Mouse (Mus musculus) heart, postnatal 25 days (tissue): Measurements from ENCODE around the gene Hoxd9. TPM values are rescaled to one million over a fixed set of nuclear protein-coding genes. Genes with fewer than 3 reads are reported as not detected.

Experiments
- DNase-seq: peaks from one replicate; pipeline ENCODE4 v3.0.0; 2022; ENCODE audit warnings: low spot score
- intact Hi-C: fragments of 180-260 bp; cut with DNase I; formaldehyde crosslinking; loops from one replicate; pipeline ENCODE4 v1.15.1; 2025
- total RNA-seq, 2 experiments: library from RNA; stranded (reverse); gene quantifications; 2 replicates each; pipeline ENCODE4 v1.2.3; 2021

Gene Hoxd9
- total RNA-seq, 2 experiments from 2014 or later = 0.39 to 0.52 TPM

DNA sequence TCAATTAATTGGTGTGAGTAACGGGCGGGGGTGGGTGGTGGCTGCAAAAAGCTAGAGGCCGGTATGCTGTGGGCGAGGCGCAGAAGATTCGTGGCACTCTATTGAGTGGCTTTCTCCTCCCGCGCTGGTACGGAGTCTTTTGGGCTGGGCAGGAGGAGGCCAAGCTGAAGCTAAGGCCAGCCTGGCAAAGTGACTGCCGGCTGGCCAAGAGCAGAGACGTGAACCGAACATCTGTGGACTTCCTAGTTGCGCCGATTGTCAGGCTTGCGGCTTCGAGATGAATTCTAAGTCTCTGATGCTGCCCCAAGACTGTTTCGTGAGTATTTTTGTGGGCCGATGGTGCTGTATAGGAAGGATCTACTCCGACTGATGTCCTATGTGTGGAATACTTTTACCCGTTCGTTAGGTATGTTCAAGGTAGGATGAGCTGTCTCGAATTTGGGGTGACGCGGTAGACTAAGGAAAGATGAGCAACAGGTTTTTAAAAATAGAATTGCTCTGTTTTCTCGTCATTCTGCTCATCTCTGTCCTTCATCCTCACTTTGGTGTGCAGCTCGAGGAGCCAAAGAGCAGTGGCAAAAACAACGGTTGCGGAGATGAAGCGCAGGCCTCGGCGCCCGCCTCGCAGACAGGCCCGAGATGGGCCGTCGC lies 30.2 kb upstream of the Hoxd9 start:
- intact Hi-C loops = loop anchor here (10.0 kb wide), 2 partner anchors 893 to 1393 kb away; partner anchors contain the start of genes Chn1 and Sp9
- no peak for DNase-seq

DNA sequence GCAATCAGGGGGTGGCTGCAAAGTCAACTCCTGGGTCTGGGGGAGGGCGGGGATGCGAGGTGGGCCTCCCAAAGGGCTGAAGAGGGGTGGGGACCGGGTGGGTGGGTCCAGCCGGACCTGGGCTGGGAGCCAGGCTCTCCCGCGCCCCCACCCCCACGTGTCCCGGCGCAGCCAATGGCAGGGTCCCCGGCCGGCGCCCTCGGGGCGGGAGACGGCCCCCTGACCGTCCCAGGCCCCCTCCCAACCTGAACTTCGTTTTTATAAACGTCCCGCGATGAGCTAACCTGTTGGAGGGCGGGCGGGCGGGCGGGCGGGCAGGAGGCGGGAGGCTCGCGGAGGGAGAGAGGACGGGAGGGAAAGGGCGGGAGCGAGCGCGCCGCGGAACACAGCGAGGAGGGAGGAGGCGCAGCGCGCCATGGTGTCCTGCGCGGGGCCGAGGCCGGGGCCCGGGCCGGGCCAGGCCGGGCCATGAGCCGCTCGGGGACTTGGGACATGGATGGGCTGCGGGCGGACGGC lies 29.6 kb upstream of the Hoxd9 start, which contains the start of gene Hoxd13:
Gene Hoxd13, plus strand, starts transcription at position 469 of the 516 bp plus-strand sequence.
- no peak for DNase-seq
- intact Hi-C loops = loop anchor here (10.0 kb wide), 2 partner anchors 893 to 1393 kb away; partner anchors contain the start of genes Chn1 and Sp9

DNA sequence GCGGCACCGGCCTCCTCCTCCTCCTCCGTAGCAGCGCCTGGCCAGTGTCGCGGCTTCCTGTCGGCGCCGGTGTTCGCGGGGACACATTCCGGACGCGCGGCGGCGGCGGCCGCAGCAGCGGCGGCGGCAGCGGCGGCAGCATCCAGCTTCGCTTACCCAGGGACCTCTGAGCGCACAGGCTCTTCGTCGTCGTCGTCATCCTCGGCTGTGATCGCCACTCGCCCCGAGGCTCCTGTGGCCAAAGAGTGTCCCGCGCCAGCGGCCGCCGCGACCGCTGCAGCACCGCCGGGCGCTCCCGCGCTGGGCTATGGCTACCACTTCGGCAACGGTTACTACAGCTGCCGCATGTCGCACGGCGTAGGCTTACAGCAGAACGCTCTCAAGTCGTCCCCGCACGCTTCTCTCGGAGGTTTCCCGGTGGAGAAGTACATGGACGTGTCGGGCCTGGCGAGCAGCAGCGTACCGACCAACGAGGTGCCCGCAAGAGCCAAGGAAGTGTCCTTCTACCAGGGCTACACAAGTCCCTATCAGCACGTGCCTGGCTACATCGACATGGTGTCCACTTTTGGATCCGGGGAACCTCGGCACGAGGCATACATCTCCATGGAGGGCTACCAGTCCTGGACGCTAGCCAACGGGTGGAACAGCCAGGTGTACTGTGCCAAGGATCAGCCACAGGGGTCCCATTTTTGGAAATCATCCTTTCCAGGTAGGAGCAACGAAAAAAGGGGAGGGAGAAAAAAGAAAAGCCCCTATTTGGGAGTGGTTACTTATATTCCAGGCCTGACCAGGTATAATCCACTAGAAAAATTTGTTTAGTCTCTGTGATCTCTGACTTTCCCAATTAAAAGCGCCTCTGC lies 28.9 kb upstream of the Hoxd9 start:
- no peak for DNase-seq
- intact Hi-C loops = loop anchor here (10.0 kb wide), 2 partner anchors 894 to 1394 kb away; partner anchors contain the start of genes Chn1 and Sp9

DNA sequence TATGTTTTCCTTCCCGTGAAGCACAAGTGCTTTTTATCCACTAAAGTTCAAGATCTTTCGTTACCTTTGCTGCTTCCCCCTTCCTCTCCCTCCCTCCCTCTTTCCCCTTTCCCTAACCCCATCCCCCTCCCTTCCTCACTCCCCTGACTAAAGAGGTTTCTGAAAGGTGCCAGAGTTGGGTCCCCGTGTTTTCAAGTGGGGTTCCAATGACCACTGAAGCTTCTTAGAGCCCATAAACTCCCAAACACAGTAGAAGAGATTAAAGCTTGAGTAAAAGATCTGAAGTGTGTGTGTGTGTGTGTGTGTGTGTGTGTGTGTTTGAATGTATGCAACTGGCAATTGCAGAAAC lies 28.3 kb upstream of the Hoxd9 start:
- intact Hi-C loops = loop anchor here (10.0 kb wide), 2 partner anchors 894 to 1394 kb away; partner anchors contain the start of genes Chn1 and Sp9
- DNase-seq = no peak

DNA sequence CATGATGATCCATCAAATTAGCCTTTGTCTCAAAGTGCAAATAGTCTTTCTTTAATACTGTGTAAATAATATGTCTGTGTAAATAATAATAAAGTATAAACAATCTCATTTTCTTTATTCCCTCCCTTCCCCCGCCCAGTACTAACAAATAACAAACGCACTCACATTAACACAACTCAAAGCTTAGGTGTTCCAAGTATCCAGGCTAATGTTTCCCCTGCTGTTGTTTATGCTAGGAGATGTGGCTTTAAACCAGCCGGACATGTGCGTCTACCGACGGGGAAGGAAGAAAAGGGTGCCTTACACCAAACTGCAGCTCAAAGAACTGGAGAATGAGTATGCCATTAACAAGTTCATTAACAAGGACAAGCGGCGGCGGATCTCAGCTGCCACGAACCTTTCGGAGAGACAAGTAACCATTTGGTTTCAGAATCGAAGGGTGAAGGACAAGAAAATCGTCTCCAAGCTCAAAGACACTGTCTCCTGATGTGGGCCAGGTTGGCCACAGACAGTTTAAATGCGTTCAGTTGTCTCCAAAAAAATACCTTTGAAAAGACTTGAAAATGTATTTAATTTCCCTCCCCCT lies 27.8 kb upstream of the Hoxd9 start:
- DNase-seq = no peak
- intact Hi-C loops = loop anchor here (5.0 to 10.0 kb wide), 3 partner anchors 895 to 1395 kb away; partner anchors contain the start of genes Chn1, Chrna1 and Sp9

DNA sequence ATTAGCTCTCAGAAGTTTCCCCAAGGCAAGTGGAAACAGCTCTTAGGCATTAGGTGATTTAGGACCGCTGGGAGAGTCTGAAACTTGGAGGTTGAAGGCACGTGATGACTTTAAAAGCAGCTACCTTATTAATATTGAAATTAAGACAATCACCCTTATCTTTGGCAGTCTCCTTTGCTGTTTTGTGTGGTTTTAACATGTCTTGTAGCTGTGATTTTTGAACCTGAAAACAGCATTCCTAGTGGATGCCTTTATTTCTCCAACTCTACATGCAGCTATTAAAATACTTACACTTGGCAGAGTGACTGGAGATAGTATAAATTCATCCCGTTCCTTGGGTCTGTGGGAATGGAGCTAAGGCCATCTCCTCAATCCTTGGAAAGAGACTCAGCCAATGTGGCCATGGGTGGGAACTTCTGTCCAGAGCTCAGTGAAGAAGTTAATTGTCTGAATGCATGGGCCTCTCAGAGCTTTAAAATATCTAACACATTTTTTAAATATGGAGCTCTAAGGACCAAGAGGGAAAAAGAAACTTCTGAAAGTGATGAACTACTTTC lies 26.8 kb upstream of the Hoxd9 start:
- no peak for DNase-seq
- intact Hi-C loops = loop anchor here (5.0 kb wide), 1 partner anchor 1088 kb away; the partner anchor contains the start of gene Chrna1

DNA sequence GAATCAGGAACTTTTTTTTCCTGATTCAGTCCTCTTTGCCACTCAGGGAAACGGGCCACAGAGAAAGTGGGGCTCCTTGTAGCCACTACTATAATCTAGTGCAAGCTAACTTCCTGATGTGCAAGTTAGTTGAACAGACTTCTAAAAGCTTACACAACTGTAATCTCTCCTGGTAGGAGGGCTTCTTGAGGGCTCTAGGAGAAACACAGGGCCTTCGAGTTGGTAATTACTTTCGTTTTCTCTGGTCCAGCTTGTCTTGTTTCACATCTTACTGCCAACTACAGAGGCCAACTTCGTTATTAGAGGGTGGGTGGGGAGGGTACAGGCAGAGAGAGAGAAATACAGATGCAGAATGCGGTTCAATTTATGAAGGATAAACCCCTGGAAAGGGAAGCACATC lies 25.7 kb upstream of the Hoxd9 start:
- intact Hi-C loops = loop anchor here (2.0 to 5.0 kb wide), 2 partner anchors 705 to 1090 kb away; partner anchors contain the start of gene Chrna1
- no peak for DNase-seq

DNA sequence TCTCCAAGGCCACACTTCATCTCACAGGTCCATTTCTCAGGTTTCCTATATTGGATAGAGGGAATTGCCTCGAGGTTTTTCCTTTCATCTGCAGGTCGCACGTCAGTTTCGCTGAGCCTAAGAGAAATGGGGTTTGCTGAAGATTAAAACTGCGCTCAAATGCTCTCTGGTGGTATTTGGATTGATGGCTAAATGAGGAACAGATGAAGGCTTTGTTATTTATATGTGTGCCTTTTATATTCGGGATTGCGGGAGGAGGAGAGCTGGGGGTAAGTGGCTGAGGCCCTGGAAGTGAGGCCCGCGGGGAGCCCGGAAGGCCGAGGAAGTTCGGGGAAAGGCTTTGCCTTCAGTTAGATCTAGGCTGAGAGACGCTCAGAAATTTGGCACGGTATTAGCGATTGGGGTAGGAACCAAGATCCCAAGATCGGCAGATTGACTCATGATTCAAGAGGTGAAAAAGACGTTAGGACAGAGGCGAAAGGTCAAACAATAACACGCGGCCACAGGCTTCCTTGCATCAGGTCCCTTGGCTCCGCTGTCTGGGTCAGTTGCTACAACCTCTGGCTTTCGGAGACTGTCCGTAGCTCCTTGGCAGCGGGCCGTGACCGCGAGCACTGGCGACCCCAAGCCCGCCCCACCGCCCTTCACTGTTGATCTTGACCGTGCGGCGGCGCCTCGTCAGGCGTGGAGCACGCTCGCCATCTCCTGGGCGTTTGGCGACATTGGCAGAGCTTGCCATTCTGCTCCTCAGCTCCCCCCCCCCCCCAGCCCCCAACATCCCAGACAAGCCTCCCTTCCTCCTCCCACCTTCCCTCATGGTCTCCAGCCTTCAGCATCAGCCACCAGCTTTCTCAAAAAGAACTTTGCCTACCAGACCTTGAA lies 24.8 kb upstream of the Hoxd9 start:
- intact Hi-C loops = loop anchor here (2.0 to 5.0 kb wide), 2 partner anchors 706 to 1090 kb away; partner anchors contain the start of gene Chrna1
- no peak for DNase-seq

DNA sequence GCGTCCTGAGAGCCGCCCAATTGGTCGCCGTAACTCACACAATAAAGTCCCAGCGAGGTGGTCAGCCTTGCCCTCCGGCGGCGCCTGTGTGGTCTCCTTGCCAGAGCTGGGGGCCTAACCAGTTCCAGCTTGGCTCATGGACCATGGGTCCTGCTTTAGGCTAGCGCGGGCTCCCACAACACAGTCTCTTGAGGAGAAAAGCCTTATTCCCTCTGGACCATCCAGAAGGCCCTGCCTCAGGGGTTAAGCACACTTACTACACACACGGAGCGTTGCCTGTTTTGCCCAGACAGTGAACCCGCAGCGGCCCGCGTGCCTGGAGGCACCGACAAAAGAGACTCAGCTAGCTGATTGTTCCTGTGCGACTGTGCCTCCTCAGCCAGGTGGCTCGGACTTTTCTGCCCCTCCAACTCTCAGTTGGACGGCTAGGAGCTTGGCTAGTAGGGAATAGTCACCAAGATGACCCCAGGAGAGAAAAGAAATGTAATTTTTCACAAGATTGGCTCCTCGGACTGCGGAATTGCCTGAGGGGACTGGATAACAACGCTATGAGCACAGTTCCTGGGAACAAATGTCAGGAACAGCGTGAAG lies 23.6 kb upstream of the Hoxd9 start:
- no peak for DNase-seq
- intact Hi-C loops = loop anchor here (2.0 to 5.0 kb wide), 2 partner anchors 707 to 1092 kb away; partner anchors contain the start of gene Chrna1

DNA sequence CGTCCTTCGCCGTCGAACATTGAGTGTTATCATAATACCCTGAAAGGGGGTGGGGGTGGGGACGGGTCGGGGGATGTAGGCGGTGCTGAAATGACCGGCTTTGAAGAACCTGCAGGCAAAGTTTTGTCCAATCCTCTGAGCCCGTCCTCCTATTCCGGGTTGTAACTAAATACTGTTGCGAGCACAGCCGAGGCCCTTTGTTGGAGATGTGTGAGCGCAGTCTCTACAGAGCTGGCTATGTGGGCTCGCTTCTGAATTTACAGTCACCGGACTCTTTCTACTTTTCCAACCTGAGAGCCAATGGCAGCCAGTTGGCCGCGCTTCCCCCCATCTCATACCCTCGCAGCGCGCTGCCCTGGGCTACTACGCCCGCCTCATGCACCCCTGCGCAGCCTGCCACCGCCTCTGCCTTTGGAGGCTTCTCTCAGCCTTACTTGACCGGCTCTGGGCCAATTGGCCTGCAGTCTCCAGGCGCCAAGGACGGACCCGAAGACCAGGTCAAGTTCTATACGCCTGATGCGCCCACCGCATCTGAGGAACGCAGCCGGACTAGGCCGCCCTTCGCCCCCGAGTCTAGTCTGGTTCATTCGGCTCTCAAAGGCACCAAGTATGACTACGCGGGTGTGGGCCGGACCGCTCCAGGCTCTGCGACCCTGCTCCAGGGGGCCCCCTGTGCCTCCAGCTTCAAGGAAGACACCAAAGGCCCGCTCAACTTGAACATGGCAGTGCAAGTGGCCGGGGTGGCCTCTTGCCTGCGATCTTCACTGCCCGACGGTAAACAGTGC lies 22.5 kb upstream of the Hoxd9 start, which contains the start of gene Hoxd12:
Gene Hoxd12, plus strand, starts transcription at position 133 of the 785 bp plus-strand sequence.
- DNase-seq = no peak
- intact Hi-C loops = loop anchor here (5.0 kb wide), 1 partner anchor 1093 kb away; the partner anchor contains the start of gene Chrna1

DNA sequence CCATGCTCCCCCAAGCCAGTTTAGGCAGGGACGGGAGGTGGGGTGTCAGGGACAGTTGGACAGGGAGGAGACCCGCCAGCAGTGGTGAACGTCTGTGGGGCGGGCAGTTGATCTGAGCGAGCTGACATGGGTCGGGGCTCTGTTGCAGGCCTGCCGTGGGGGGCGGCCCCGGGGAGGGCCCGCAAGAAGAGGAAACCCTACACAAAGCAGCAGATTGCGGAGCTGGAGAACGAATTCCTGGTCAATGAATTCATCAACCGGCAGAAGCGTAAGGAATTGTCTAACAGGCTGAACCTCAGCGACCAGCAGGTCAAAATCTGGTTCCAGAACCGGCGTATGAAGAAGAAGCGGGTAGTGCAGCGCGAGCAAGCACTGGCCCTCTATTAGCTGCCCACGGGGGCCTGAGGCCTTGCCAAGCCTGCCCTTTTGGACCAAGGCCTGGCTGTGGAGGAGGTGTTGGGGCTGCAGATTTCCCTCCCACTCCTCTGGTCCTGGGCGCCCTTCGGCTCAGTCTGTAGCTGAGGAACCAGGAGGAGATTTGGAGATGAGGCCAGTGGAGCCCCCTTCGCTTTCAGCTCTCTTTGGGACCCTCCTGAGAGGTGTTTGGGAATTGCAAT lies 21.8 kb upstream of the Hoxd9 start:
- DNase-seq = no peak
- intact Hi-C loops = no loop called here

DNA sequence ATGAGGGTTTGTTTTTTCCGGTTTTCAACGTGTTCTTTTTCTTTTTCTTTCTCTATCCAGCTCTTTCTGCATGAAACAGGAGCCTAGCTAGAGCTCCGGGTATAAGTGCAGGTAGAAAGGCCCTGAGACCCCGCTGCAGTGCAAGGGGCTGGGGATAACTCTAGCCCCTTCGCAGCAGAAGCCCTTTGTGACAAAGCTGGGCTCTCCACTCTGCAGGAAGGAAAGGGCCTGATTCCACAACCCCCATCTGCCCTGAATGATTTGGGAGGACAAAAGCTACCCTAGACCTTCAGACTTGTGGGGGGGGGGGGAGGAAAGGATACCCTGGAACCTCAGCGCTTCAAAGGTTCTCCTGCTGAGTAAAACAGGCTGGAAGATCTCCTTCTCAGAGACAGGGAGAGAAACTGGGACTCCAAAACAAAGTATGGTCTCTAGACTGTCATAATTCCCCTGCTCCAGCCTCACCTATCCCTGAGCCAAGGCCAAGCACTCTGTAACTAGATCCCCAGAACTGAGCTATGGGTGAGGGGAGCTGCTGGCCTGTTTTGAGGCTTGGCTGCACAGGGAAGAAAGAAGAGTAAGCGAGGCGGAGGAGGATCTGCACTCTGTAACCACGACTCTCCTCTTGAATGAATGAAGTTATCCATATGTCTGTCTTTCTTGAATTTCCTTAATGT lies 21.0 kb upstream of the Hoxd9 start:
- DNase-seq = no peak
- intact Hi-C loops = no loop called here

DNA sequence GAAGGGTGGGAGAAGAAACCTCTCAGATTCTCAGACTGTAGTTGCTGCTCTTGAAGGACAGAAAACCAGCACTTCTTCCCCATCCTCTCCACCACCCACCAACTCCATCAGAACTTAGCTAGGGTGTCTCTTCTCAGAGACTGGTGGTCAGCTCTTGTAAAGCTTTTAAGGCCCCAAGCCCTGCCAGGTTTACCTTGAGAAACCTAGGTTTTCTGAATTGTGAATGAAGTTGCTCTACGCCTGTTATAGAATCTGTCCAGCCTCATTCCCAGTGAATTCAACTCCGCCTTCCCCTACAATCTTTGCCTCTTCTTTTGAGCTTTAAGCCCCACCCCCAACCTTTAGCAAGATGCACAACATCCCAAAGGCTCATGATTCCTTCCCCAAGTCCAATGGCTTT lies 20.4 kb upstream of the Hoxd9 start:
- DNase-seq = no peak
- intact Hi-C loops = no loop called here

DNA sequence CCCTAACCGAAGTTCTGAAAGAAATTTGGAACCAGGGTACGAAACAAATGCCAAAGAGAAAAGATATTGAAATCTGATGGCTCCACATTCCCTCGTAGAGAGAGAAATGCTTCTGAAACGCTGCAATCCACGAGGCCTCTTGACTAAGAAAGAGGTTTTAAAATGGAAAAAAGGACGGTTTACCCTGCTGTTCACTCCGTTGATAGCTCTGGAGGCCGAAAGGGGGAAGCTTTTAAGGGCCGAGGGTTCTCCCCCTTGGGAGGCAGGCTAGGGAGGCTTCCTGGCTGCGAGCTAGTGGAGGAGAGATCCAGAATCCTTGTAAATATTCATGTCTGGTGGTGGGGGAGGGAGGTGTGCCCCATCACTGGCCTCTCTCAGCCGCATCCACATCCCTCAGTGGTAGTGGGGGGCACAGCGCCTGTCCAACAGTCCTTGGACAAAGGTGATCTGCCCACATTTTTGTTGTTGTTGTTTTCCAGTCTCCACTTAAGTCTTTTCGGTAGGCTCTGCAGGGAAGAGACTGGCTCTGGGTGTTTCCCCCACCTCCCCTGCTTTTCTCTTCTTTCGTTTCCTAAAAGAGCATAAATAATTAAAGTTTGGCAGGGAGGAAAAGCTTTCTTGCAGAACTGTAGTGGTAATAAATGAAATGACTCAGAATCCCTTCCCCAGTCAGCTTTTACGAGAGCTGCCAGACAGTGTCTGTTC lies 18.5 kb upstream of the Hoxd9 start, which contains the start of gene Hoxd11:
Gene Hoxd11, plus strand, starts transcription at position 667 of the 705 bp plus-strand sequence.
- no peak for DNase-seq
- intact Hi-C loops = no loop called here

DNA sequence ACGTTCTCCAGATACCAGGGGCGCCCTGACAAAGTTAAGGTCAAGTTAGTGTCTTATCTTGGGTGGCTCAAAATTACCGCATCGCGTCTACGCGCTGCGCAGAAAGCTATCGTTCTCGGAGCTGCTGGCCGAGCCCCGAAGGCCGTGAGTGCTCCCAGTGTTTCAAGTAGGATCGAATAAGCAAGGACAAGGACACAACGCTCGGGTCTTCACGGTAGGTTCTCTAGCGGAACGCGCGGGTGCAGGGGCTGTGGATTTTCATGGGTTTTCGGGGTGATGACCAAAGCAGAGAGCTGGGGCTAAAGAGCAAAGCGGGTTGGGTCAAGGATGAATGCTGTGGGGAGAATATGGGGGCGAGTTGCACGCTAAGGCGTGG lies 17.9 kb upstream of the Hoxd9 start:
- intact Hi-C loops = no loop called here

DNA sequence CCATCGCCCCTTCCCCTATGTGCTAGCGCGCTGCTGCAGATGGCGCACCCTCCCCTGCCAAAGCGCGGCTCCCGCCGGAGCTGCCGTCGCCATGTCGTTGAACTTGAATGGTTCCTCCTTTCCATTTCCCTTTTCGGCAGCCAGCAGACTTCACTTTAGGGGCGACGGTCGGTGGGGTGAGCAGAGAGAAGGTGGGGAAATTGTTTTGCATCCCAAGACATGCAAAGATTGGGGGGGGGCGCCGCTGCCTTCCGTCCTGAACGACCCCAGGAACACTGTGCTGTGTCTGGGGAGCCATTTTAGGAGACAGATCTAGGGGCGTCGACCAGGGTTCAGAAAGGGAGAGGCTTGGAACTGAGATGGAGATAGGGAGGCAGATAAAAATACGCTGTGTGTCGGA lies 17.5 kb upstream of the Hoxd9 start:
- DNase-seq = no peak
- intact Hi-C loops = no loop called here

More for the DNA sequence above, 17.9 kb upstream of the Hoxd9 start:
- DNase-seq = no peak
